Mouse (Mus musculus) lung, adult 2 months (tissue): Measurements from ENCODE around the gene Utrn.

ENCODE experiments used
- CTCF ChIP-seq: fragments of 200-500 bp; IDR thresholded peaks from 2 replicates; pipeline ENCODE4 v1.5.1; 2011; ENCODE audit warnings: mild to moderate bottlenecking, low read length, control low read depth; ENCODE audit not compliant: insufficient read depth
- POLR2A ChIP-seq: fragments of 200-500 bp; IDR thresholded peaks from 2 replicates; pipeline ENCODE4 v1.6.1; 2011; ENCODE audit warnings: low read depth, mild to moderate bottlenecking, control low read depth, low read length, borderline replicate concordance; ENCODE audit errors: extremely low read depth

DNA sequence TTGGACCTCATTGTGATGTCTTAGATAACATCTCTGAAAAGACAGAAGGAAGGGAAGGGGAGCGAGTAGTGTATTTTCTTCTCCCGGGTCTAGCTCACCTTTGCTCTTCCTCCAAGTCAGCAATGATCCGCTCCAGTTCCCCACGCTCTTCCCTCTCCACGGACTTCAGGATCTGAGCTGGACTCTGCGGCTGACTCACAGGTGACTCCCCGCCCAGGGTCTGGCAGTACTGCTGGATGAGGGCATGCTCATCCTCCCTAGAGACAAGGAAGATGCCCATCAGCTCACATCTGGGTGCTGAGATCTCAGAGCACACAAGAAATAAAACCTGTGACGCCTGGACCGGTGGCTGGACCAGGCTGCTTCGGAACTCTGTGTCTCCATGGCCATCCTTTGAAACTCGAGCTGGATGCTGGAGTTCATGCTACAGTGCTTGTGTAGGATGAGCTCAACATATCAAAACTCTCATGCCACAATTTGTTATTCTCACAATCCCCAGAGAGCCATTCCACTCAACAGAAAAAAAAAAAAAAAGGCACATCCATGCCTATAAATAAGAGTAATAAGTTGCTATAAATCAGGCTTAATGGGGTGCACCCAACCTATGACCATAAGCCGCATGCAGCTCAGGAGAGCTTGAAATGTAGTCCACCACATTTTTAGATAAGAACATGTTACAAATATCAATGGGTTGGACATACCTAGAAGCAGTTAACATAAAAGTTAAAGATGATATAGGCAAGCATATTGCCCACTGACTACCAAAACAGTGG lies 462.6 kb downstream of the Utrn start:
- no peak for TF ChIP-seq POLR2A
- TF ChIP-seq CTCF, result no peak
